Mouse (Mus musculus) spleen, adult 2 months (tissue): ENCODE data around the gene Clasrp.

Experiments used
- CTCF ChIP-seq: fragments of 200-500 bp; IDR thresholded peaks from 2 replicates; pipeline ENCODE4 v1.5.1; 2011; ENCODE audit warnings: mild to moderate bottlenecking, inconsistent platforms; ENCODE audit not compliant: insufficient read depth, insufficient read length, insufficient replicate concordance; ENCODE audit errors: extremely low read depth
- POLR2A ChIP-seq: fragments of 200-500 bp; IDR thresholded peaks from 2 replicates; pipeline ENCODE4 v1.6.1; 2011; ENCODE audit warnings: low read depth, low read length, inconsistent platforms

DNA sequence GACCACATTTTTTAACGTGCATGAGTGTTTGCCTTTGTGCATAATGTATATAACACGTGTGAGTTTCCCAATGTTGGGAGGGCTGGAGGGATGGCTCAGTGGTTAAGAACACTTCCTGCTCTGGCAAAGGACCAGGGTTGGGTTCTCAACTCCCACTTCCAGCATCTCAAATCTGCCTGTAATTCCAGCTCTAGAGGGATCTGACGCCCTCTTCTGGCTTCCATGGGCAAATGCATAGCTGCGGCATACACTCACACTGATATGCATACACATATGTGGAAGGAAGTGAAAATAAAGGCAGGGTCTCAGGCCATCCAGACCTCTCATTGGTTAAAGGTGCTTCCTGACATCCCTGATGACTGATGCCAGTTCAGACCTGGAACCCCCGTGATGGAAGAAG, 3.0 kb upstream of the Clasrp start:
- TF ChIP-seq CTCF (no peak), POLR2A (no peak)
